Mouse (Mus musculus): ENCODE measurements around the gene Cxcr4. TPM values are rescaled to one million over a fixed set of nuclear protein-coding genes. Genes with fewer than 3 reads are reported as not detected.

The Cxcr4 gene
- polyA plus RNA-seq, 1 experiment: 1,143 TPM

- DNase-seq: peak; percentile 59
- Histone ChIP-seq H3K4me1 (replicated peaks; ENCODE audit: control insufficient read depth, insufficient read depth, low read length) (peaks cover 35% of the 10 kb centered on the region), H3K36me3 (ENCODE audit: control insufficient read depth, insufficient read depth, low read length) (peaks cover 20% of the 10 kb centered on the region), H3K4me3 (ENCODE audit: control insufficient read depth, insufficient read depth, low read length) (peak overlapping the region; percentile 52), H3K27ac (ENCODE audit: control insufficient read depth, insufficient read depth, low read length) (peak overlapping the region; percentile 77), H3K27me3 (ENCODE audit: control insufficient read depth, insufficient read depth, low read length) (no peaks in the 10 kb centered on the region)
- no peak for TF ChIP-seq CTCF (IDR thresholded peaks at IDR 0.05; ENCODE audit: borderline replicate concordance, control insufficient read depth, extremely low read depth, insufficient read depth, low read length, poor library complexity)
- peak; percentile 40; the same call in 1 of the 2 replicates for TF ChIP-seq POLR2A (IDR thresholded peaks at IDR 0.05; ENCODE audit: control insufficient read depth, extremely low read depth, insufficient read depth, low read length, poor library complexity)
- WGBS: 4% methylated on average over 20 of the region's 24 CpGs
Observed at GRCm38 (mm10) chr1:128592961-128593501, 938 bp upstream of the Cxcr4 start.

GRCm38 (mm10) chr1:128591721-128592210 is 327 bp downstream of the Cxcr4 start:
- peaks cover 30% of the 10 kb centered on the region for H3K36me3 ChIP-seq (ENCODE audit: control insufficient read depth, insufficient read depth, low read length)
- under 1% methylated on average over 20 of the region's 20 CpGs for WGBS
- peak; percentile 44 for DNase-seq
- H3K27me3 ChIP-seq (ENCODE audit: control insufficient read depth, insufficient read depth, low read length): no peaks in the 10 kb centered on the region
- TF ChIP-seq CTCF (IDR thresholded peaks at IDR 0.05; ENCODE audit: borderline replicate concordance, control insufficient read depth, extremely low read depth, insufficient read depth, low read length, poor library complexity): no peak
- no peak for TF ChIP-seq POLR2A (IDR thresholded peaks at IDR 0.05; ENCODE audit: control insufficient read depth, extremely low read depth, insufficient read depth, low read length, poor library complexity)
- peaks cover 27% of the 10 kb centered on the region for H3K4me1 ChIP-seq (replicated peaks; ENCODE audit: control insufficient read depth, insufficient read depth, low read length)
- peak overlapping the region; percentile 98 for H3K27ac ChIP-seq (ENCODE audit: control insufficient read depth, insufficient read depth, low read length)
- H3K4me3 ChIP-seq (ENCODE audit: control insufficient read depth, insufficient read depth, low read length): peak overlapping the region; percentile 74

- under 1% methylated on average over 63 of the region's 63 CpGs for WGBS
Observed at GRCm38 (mm10) chr1:128590816-128591720, 1.0 kb downstream of the Cxcr4 start.

GRCm38 (mm10) chr1:128590011-128590410 is 2.1 kb downstream of the Cxcr4 start:
- Histone ChIP-seq H3K27ac (ENCODE audit: control insufficient read depth, insufficient read depth, low read length) (peak overlapping the region; percentile 24; the same call in 1 of the 2 replicates), H3K27me3 (ENCODE audit: control insufficient read depth, insufficient read depth, low read length) (no peaks in the 10 kb centered on the region), H3K4me1 (replicated peaks; ENCODE audit: control insufficient read depth, insufficient read depth, low read length) (peaks cover 22% of the 10 kb centered on the region), H3K4me3 (ENCODE audit: control insufficient read depth, insufficient read depth, low read length) (peak overlapping the region; percentile 35), H3K36me3 (ENCODE audit: control insufficient read depth, insufficient read depth, low read length) (peaks cover 30% of the 10 kb centered on the region)
- 6% methylated on average over 6 of the region's 6 CpGs for WGBS
- no peak for DNase-seq
- TF ChIP-seq POLR2A (IDR thresholded peaks at IDR 0.05; ENCODE audit: control insufficient read depth, extremely low read depth, insufficient read depth, low read length, poor library complexity) (no peak), CTCF (IDR thresholded peaks at IDR 0.05; ENCODE audit: borderline replicate concordance, control insufficient read depth, extremely low read depth, insufficient read depth, low read length, poor library complexity) (no peak)

More at GRCm38 (mm10) chr1:128590816-128591720, 1.0 kb downstream of the Cxcr4 start:
- peak; percentile 89 for DNase-seq
- no peaks in the 10 kb centered on the region for H3K27me3 ChIP-seq (ENCODE audit: control insufficient read depth, insufficient read depth, low read length)
- H3K36me3 ChIP-seq (ENCODE audit: control insufficient read depth, insufficient read depth, low read length): peaks cover 30% of the 10 kb centered on the region
- TF ChIP-seq POLR2A (IDR thresholded peaks at IDR 0.05; ENCODE audit: control insufficient read depth, extremely low read depth, insufficient read depth, low read length, poor library complexity) (peak; percentile 78), CTCF (IDR thresholded peaks at IDR 0.05; ENCODE audit: borderline replicate concordance, control insufficient read depth, extremely low read depth, insufficient read depth, low read length, poor library complexity) (0 out of 2 replicates have a peak, but pooled peaks have one; percentile 18)
- peak overlapping the region; percentile 99 for H3K27ac ChIP-seq (ENCODE audit: control insufficient read depth, insufficient read depth, low read length)
- H3K4me3 ChIP-seq (ENCODE audit: control insufficient read depth, insufficient read depth, low read length): peak overlapping the region; percentile 74
- peaks cover 27% of the 10 kb centered on the region for H3K4me1 ChIP-seq (replicated peaks; ENCODE audit: control insufficient read depth, insufficient read depth, low read length)

GRCm38 (mm10) chr1:128589488-128589887 is 2.6 kb downstream of the Cxcr4 start:
- Histone ChIP-seq H3K27ac (ENCODE audit: control insufficient read depth, insufficient read depth, low read length) (peak overlapping the region; percentile 50), H3K27me3 (ENCODE audit: control insufficient read depth, insufficient read depth, low read length) (no peaks in the 10 kb centered on the region), H3K36me3 (ENCODE audit: control insufficient read depth, insufficient read depth, low read length) (peaks cover 30% of the 10 kb centered on the region), H3K4me3 (ENCODE audit: control insufficient read depth, insufficient read depth, low read length) (peak overlapping the region; percentile 46), H3K4me1 (replicated peaks; ENCODE audit: control insufficient read depth, insufficient read depth, low read length) (peaks cover 18% of the 10 kb centered on the region)
- 69% methylated on average over 9 of the region's 9 CpGs for WGBS
- DNase-seq: no peak
- no peak for TF ChIP-seq POLR2A (IDR thresholded peaks at IDR 0.05; ENCODE audit: control insufficient read depth, extremely low read depth, insufficient read depth, low read length, poor library complexity)
- no peak for TF ChIP-seq CTCF (IDR thresholded peaks at IDR 0.05; ENCODE audit: borderline replicate concordance, control insufficient read depth, extremely low read depth, insufficient read depth, low read length, poor library complexity)

- no peak for DNase-seq
- Histone ChIP-seq H3K27me3 (ENCODE audit: control insufficient read depth, insufficient read depth, low read length) (no peaks in the 10 kb centered on the region), H3K4me1 (replicated peaks; ENCODE audit: control insufficient read depth, insufficient read depth, low read length) (peaks cover 15% of the 10 kb centered on the region), H3K36me3 (ENCODE audit: control insufficient read depth, insufficient read depth, low read length) (peaks cover 30% of the 10 kb centered on the region), H3K4me3 (ENCODE audit: control insufficient read depth, insufficient read depth, low read length) (no peak overlapping the region), H3K27ac (ENCODE audit: control insufficient read depth, insufficient read depth, low read length) (no peak overlapping the region)
- 72% methylated on average over 2 of the region's 2 CpGs for WGBS
- TF ChIP-seq POLR2A (IDR thresholded peaks at IDR 0.05; ENCODE audit: control insufficient read depth, extremely low read depth, insufficient read depth, low read length, poor library complexity) (no peak), CTCF (IDR thresholded peaks at IDR 0.05; ENCODE audit: borderline replicate concordance, control insufficient read depth, extremely low read depth, insufficient read depth, low read length, poor library complexity) (no peak)
Observed at GRCm38 (mm10) chr1:128588337-128588736, 3.8 kb downstream of the Cxcr4 start.

Measured in thymus, adult 2 months (tissue).